Mouse (Mus musculus) CD4-positive naive resting alpha-beta T cell, adult 76 days (primary cell): ENCODE data around the gene Slc31a2. TPM values are rescaled to one million over a fixed set of nuclear protein-coding genes. Genes with fewer than 3 reads are reported as not detected.

Experiments used
- total RNA-seq: library from RNA; stranded (reverse); gene quantifications from one replicate; pipeline ENCODE4 v1.2.4, GENCODE M21; 2023

Gene Slc31a2
- 3.0 TPM for total RNA-seq

GRCm38 (mm10) chr4:62262276-62262675, at the start of gene Slc31a2:
TSS of gene Slc31a2 (plus strand) at chr4:62262562.

GRCm38 (mm10) chr4:62230769-62231168, 31.6 kb upstream of the Slc31a2 start, which contains the start of gene Zfp37:
TSS of gene Zfp37 (minus strand) at chr4:62231047.

Other genes starting within 250 kb of the Slc31a2 start
- gene Mup20, start 208.4 kb upstream of the Slc31a2 start, total RNA-seq = not detected
- not detected for gene Mup3, start 175.2 kb upstream of the Slc31a2 start, total RNA-seq
- gene Mup21, start 111.7 kb upstream of the Slc31a2 start, total RNA-seq = not detected
- gene Zfp37, start 31.5 kb upstream of the Slc31a2 start, total RNA-seq = not detected
- gene Fkbp15, start 98.0 kb downstream of the Slc31a2 start, total RNA-seq = 77.4 TPM
- gene Slc31a1, start 98.2 kb downstream of the Slc31a2 start, total RNA-seq = 10.8 TPM
- 34.5 TPM for gene Cdc26, start 146.1 kb downstream of the Slc31a2 start, total RNA-seq
- gene Prpf4, start 146.2 kb downstream of the Slc31a2 start, total RNA-seq = 23.8 TPM
- gene Rnf183, start 172.7 kb downstream of the Slc31a2 start, total RNA-seq = not detected
- gene Wdr31, start 208.3 kb downstream of the Slc31a2 start, total RNA-seq = not detected
- gene Bspry, start 217.5 kb downstream of the Slc31a2 start, total RNA-seq = 1.9 TPM
- 0.47 TPM for gene Hdhd3, start 240.9 kb downstream of the Slc31a2 start, total RNA-seq